Mouse (Mus musculus): ENCODE measurements around the gene Bcat2.
A peak's percentile ranks its signal among the peaks of the same experiment; 100 is the strongest.

Gene Bcat2

GRCm38 (mm10) chr7:45626571-45627076 lies 56.7 kb downstream of the Bcat2 start:
- DNase-seq (ENCODE audit: low spot score), result no peak

- DNase-seq (ENCODE audit: low spot score), result no peak
These were observed 57.3 kb downstream of the Bcat2 start, which contains the start of gene Rasip1 for GRCm38 (mm10) chr7:45627261-45627660. Gene Rasip1, plus strand, starts transcription at chr7:45627488.

DNA sequence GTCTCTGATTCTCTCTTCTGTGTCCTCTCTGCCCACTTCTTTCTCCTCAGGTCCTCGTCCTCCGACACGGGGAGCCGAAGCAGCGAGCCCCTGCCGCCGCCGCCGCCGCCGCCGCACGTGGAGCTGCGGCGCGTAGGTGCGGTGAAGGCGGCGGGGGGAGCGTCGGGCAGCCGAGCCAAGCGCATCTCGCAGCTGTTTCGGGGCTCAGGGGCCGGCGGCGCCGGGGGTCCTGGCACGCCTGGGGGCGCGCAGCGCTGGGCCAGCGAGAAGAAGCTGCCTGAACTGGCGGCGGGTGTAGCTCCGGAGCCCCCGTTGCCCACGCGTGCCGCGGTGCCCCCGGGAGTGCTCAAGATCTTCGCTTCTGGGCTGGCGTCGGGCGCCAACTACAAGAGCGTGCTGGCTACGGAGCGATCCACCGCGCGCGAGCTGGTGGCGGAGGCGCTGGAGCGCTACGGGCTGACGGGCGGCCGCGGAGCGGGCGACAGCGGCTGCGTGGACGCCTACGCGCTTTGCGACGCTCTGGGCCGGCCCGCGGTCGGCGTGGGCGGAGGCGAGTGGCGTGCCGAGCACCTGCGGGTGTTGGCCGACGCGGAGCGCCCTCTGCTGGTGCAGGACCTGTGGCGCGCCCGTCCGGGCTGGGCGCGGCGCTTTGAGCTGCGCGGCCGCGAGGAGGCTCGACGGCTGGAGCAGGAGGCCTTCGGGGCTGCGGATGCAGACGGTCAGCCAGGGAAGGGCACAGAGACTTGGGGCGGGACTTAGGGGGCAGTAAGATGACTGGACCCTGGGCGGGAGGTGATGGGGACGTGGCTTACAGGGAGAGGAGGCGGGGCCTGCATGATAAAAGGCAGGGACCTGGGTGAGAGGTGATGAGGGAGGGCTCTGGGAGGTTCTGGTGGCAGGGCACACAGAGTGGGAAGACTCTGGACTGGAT lies 58.7 kb downstream of the Bcat2 start:
- DNase-seq (ENCODE audit: low spot score), result no peak

DNA sequence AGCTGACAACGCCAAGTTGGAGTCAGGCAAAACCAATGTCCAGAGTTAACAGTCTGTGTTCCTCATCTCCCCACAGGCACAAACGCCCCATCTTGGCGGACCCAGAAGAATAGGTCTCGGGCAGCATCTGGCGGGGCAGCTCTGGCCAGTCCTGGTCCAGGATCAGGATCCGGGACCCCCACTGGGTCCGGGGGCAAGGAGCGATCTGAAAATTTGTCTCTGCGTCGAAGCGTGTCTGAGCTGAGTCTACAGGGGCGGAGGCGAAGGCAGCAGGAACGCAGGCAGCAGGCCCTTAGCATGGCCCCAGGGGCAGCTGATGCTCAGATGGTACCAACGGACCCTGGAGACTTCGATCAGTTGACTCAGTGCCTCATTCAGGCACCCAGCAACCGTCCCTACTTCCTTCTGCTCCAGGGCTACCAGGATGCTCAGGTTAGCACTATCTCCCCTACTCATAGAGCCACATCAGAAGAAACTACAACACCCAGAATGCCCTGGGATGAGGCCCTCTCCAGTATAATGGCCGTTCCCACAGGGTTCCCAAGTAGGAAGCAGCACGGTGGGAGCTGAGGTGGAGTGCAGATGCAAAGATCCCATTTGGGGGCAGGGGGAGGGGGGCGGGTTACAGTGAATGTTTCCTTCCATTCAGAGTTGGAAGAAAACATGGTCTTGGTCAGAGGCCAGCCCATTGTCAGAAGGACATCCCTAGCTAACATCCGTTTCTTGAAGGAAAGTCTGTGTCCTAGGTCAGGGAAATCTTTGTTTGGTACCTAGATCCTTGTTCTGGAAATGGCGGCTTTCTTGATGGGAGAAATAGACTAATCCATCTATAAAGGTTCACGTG lies 60.3 kb downstream of the Bcat2 start:
- DNase-seq (ENCODE audit: low spot score), result no peak

GRCm38 (mm10) chr7:45632499-45632898 lies 62.5 kb downstream of the Bcat2 start:
- no peak for DNase-seq (ENCODE audit: low spot score)

DNA sequence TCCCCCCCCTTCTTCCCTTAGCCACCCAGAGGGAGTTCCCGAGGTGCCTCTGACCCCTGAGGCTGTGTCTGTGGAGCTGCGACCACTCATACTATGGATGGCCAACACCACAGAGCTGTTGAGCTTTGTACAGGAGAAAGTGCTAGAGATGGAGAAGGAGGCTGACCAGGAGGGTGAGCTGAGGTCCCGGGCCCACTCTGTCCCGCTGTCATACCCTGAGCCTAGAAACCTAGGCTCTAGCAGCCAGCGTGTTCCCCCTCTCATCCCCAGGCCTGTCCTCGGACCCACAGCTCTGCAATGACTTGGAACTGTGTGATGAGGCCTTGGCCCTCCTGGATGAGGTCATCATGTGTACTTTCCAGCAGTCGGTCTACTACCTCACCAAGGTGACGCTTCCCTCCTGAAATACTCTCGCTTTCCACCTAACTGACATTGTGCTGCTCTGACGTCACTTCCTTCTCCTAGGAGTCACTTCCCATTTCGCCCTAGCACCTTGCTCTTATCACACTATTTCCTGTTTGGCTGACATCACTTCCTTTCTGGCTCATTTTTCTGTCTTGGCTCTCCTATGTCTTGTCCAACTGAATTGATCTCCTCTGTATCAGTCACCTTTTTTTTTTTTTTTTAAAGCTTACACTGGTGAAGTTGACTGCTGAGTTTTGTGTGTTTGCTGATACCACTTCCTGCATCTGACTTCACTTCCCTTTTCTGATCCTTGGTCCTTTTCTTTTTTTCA lies 65.2 kb downstream of the Bcat2 start:
- no peak for DNase-seq (ENCODE audit: low spot score)

GRCm38 (mm10) chr7:45635711-45636688 lies 66.0 kb downstream of the Bcat2 start:
- no peak for DNase-seq (ENCODE audit: low spot score)

- DNase-seq (ENCODE audit: low spot score), result no peak
These were observed 67.8 kb downstream of the Bcat2 start for GRCm38 (mm10) chr7:45637710-45638109.

DNA sequence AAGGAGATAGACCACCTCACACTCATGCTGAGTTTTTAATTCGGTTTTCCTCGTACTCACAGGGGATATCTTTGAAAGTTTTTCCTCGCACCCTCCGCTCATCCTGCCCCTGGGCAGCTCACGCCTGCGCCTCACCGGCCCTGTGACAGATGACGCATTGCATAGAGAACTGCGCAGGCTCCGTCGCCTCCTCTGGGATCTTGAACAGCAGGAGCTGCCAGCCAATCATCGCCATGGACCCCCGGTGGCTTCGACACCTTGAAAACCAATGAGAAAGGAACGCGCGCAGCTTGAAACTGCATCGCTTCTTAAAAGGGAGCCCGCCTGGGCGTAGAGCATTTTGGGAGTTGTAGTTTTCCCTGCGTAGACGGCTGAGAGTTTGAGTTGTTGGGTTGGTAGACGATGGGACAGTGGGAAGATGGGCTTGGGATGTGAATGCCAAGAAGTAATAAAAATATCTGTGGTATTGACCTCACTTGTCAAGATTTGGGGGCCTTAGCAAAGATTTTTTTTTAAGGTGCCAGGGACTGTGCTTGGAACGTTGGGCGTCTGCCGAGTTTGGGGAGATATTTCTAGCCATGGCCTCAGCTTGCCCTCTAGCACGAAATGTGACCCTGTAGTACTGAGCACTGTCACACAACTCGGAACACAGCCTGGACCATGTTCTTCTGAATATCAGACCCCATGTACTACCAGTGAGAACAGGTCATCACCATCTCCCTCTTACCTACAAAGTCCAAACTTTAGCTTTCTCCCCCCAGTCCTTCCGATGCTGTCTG lies 68.9 kb downstream of the Bcat2 start:
- DNase-seq (ENCODE audit: low spot score), result peak; percentile 75

Measured in adipocyte (in vitro differentiated cells).